Mouse (Mus musculus) CH12.LX (cell line): ENCODE measurements at regions not wholly inside any gene's neighbourhood (a gene's known extent, or its start where the extent isn't known, plus 50 kb on each side); places are given as distances from the start of the nearest gene placed in this dataset.
A peak's percentile ranks its signal among the peaks of the same experiment; 100 is the strongest.

Source experiments
- DNase-seq: peaks from one replicate; pipeline ENCODE4 v3.0.0-alpha.2; 2013; ENCODE audit errors: extremely low read depth
- H3K27ac ChIP-seq: 2 replicates; pipeline ENCODE4 v1.5.1; 2012; ENCODE audit warnings: low read depth, mild to moderate bottlenecking, control low read depth, moderate library complexity; ENCODE audit not compliant: insufficient read depth
- H3K27me3 ChIP-seq: replicated peaks from 2 replicates; pipeline ENCODE3; 2012; ENCODE audit warnings: inconsistent platforms
- H3K36me3 ChIP-seq, 2 experiments: replicated peaks in 1 of 2; 2 replicates each; pipeline versions ENCODE3 to v1.6.1; 2012; ENCODE audit warnings: inconsistent platforms in 1 of 2, low read length in 1 of 2, mild to moderate bottlenecking in 1 of 2, mixed read lengths in 1 of 2, moderate library complexity in 1 of 2; ENCODE audit not compliant: control insufficient read depth in 1 of 2, insufficient read depth in 1 of 2
- H3K4me1 ChIP-seq, 2 experiments: 2 replicates each; pipeline ENCODE4 v1.6.1; 2012; ENCODE audit warnings: inconsistent platforms in 1 of 2, moderate library complexity in 1 of 2; ENCODE audit not compliant: insufficient read depth in 2 of 2, control insufficient read depth in 1 of 2
- H3K4me2 ChIP-seq: 2 replicates; pipeline ENCODE4 v1.6.1; 2012; ENCODE audit warnings: low read depth, mild to moderate bottlenecking, control low read depth; ENCODE audit not compliant: poor library complexity, insufficient read depth, severe bottlenecking
- H3K4me3 ChIP-seq, 3 experiments: fragments of 150-350 bp in 1 of 3; sonication (generic) in 1 of 3; replicated peaks in 1 of 3; 2 replicates each; pipeline versions ENCODE3 to v1.5.1; 2011 to 2012; ENCODE audit warnings: low read depth in 2 of 3, low read length in 2 of 3, mild to moderate bottlenecking in 2 of 3, moderate library complexity in 2 of 3, control low read depth in 1 of 3, improper control_type of control experiment in 1 of 3, inconsistent platforms in 1 of 3, mixed read lengths in 1 of 3; ENCODE audit not compliant: poor library complexity in 1 of 3
- H3K79me2 ChIP-seq: replicated peaks from 2 replicates; pipeline ENCODE4 v1.6.1; 2012; ENCODE audit warnings: mild to moderate bottlenecking, moderate library complexity; ENCODE audit not compliant: control insufficient read depth, poor library complexity, insufficient read depth, severe bottlenecking; ENCODE audit errors: extremely low read depth
- H3K9ac ChIP-seq: 2 replicates; pipeline ENCODE4 v1.6.1; 2012; ENCODE audit warnings: low read depth, mild to moderate bottlenecking, control low read depth, moderate library complexity; ENCODE audit not compliant: insufficient read depth
- H3K9me3 ChIP-seq: replicated peaks from 2 replicates; pipeline ENCODE3; 2012; ENCODE audit warnings: low read length, inconsistent platforms, mixed read lengths
- BHLHE40 ChIP-seq: IDR thresholded peaks from 2 replicates; pipeline ENCODE4 v1.6.1; 2011; ENCODE audit warnings: mild to moderate bottlenecking, low read depth, low read length, improper control_type of control experiment
- CHD1 ChIP-seq: IDR thresholded peaks from 2 replicates; pipeline ENCODE4 v1.6.1; 2012; ENCODE audit warnings: low read depth, low read length, improper control_type of control experiment, inconsistent platforms
- CHD2 ChIP-seq: IDR thresholded peaks from 2 replicates; pipeline ENCODE4 v1.6.1; 2011; ENCODE audit warnings: low read length, improper control_type of control experiment
- CTCF ChIP-seq, 2 experiments: IDR thresholded peaks in 1 of 2; conservative IDR thresholded peaks in 1 of 2; 2 replicates each; pipeline ENCODE4 v1.5.1; 2011 to 2012; ENCODE audit warnings: low read depth in 2 of 2, low read length in 2 of 2, improper control_type of control experiment in 1 of 2, inconsistent platforms in 1 of 2, mild to moderate bottlenecking in 1 of 2, moderate library complexity in 1 of 2
- ELF1 ChIP-seq: IDR thresholded peaks from 2 replicates; pipeline ENCODE4 v1.6.1; 2014; ENCODE audit warnings: low read depth, mild to moderate bottlenecking, inconsistent platforms, low read length, improper control_type of control experiment
- ETS1 ChIP-seq: conservative IDR thresholded peaks from 2 replicates; pipeline ENCODE4 v1.6.1; 2012; ENCODE audit warnings: low read depth, mild to moderate bottlenecking, inconsistent platforms, low read length, improper control_type of control experiment, moderate library complexity
- MEF2A ChIP-seq: IDR thresholded peaks from 2 replicates; pipeline ENCODE4 v1.6.1; 2014; ENCODE audit warnings: low read depth, mild to moderate bottlenecking, inconsistent platforms, low read length, improper control_type of control experiment, borderline replicate concordance
- MXI1 ChIP-seq: IDR thresholded peaks from 2 replicates; pipeline ENCODE4 v1.6.1; 2011; ENCODE audit warnings: mild to moderate bottlenecking, low read depth, low read length, improper control_type of control experiment
- PAX5 ChIP-seq: IDR thresholded peaks from 2 replicates; pipeline ENCODE4 v1.6.1; 2012; ENCODE audit warnings: low read length, inconsistent platforms, mixed read lengths
- POLR2A ChIP-seq: IDR thresholded peaks from 2 replicates; pipeline ENCODE4 v1.6.1; 2011; ENCODE audit warnings: low read depth, mild to moderate bottlenecking, improper control_type of control experiment, low read length
- POLR2AphosphoS2 ChIP-seq: IDR thresholded peaks from 2 replicates; pipeline ENCODE4 v1.6.1; 2011; ENCODE audit warnings: low read depth, low read length, improper control_type of control experiment
- RAD21 ChIP-seq: IDR thresholded peaks from 2 replicates; pipeline ENCODE4 v1.6.1; 2011; ENCODE audit warnings: low read depth, mild to moderate bottlenecking, low read length, improper control_type of control experiment, moderate library complexity
- RCOR1 ChIP-seq: conservative IDR thresholded peaks from 2 replicates; pipeline ENCODE4 v1.6.1; 2012; ENCODE audit warnings: low read depth, mild to moderate bottlenecking, inconsistent platforms, low read length, improper control_type of control experiment
- TBP ChIP-seq: conservative IDR thresholded peaks from 2 replicates; pipeline ENCODE4 v1.6.1; 2011; ENCODE audit warnings: low read depth, low read length, improper control_type of control experiment
- UBTF ChIP-seq: IDR thresholded peaks from 2 replicates; pipeline ENCODE4 v1.6.1; 2012; ENCODE audit warnings: low read depth, mild to moderate bottlenecking, inconsistent platforms, low read length, improper control_type of control experiment, moderate library complexity
- ZC3H11A ChIP-seq: IDR thresholded peaks from 2 replicates; pipeline ENCODE4 v1.6.1; 2012; ENCODE audit warnings: low read depth, mild to moderate bottlenecking, inconsistent platforms, low read length, improper control_type of control experiment
- ZMIZ1 ChIP-seq: IDR thresholded peaks from 2 replicates; pipeline ENCODE4 v1.6.1; 2012; ENCODE audit warnings: low read depth, mild to moderate bottlenecking, inconsistent platforms, low read length, improper control_type of control experiment
- ZNF384 ChIP-seq: IDR thresholded peaks from 2 replicates; pipeline ENCODE4 v1.6.1; 2012; ENCODE audit warnings: low read depth, low read length, improper control_type of control experiment, inconsistent platforms
- dilution Hi-C: fragments of 300-500 bp; cut with MboI; formaldehyde crosslinking; loops from 2 replicates; pipeline ENCODE4 v1.14.3; 2020; ENCODE audit warnings: low sequenced_read_pairs; ENCODE audit not compliant: extremely low pct_unique_long_range_greater_than_20kb, extremely low pct_ligation_motif_present
- in situ Hi-C: fragments of 300-500 bp; cut with MboI; formaldehyde crosslinking; loops from 3 replicates; pipeline ENCODE4 v1.14.3; 2019; ENCODE audit warnings: low sequenced_read_pairs, low pct_ligation_motif_present, low pct_unique_long_range_greater_than_20kb, mixed read lengths

- in situ Hi-C loops (no loop called here), dilution Hi-C loops (no loop called here)
- peaks cover 62% of the 10 kb centered on the region for H3K27me3 ChIP-seq
- H3K9ac ChIP-seq, result no peak overlapping the region
- TF ChIP-seq CTCF (conservative IDR thresholded peaks at IDR 0.05 in 1 of 2, IDR thresholded peaks at IDR 0.05 in 1 of 2; ENCODE audit: low read depth in 2 of 2, low read length in 2 of 2) (peak in 1 of 2 experiments; percentile 29; a peak in 1 of 4 replicates), POLR2A (no peak)
- no peak overlapping the region for H3K4me3 ChIP-seq
- no peaks in the 10 kb centered on the region for H3K79me2 ChIP-seq
- no peak overlapping the region for H3K4me2 ChIP-seq
- peaks cover 4% of the 10 kb centered on the region for H3K9me3 ChIP-seq
- H3K27ac ChIP-seq, result no peak overlapping the region
- no peaks in the 10 kb centered on the region for H3K36me3 ChIP-seq
- DNase-seq, result no peak
- H3K4me1 ChIP-seq, result no peaks in the 10 kb centered on the region
Measured at GRCm38 (mm10) chr12:112309781-112310180, 163.8 kb downstream of the Kif26a start.

GRCm38 (mm10) chr12:112310661-112311060 is 164.7 kb downstream of the Kif26a start:
- TF ChIP-seq TBP (no peak), ZNF384 (no peak), UBTF (no peak), ZMIZ1 (no peak), MEF2A (no peak), PAX5 (no peak), RAD21 (no peak), ETS1 (no peak), MXI1 (no peak), ELF1 (no peak), POLR2AphosphoS2 (no peak), BHLHE40 (no peak), RCOR1 (no peak), CHD2 (no peak), ZC3H11A (no peak), CHD1 (no peak)
- H3K4me2 ChIP-seq, result no peak overlapping the region
- H3K9me3 ChIP-seq, result peaks cover 4% of the 10 kb centered on the region
- no peaks in the 10 kb centered on the region for H3K36me3 ChIP-seq
- dilution Hi-C loops (no loop called here), in situ Hi-C loops (no loop called here)
- H3K4me1 ChIP-seq, result no peaks in the 10 kb centered on the region
- H3K79me2 ChIP-seq, result no peaks in the 10 kb centered on the region
- H3K27me3 ChIP-seq, result peaks cover 60% of the 10 kb centered on the region
- no peak overlapping the region for H3K4me3 ChIP-seq
- H3K9ac ChIP-seq, result no peak overlapping the region
- no peak for DNase-seq
- H3K27ac ChIP-seq, result no peak overlapping the region
